13 mouse cellular contexts compared by ENCODE assay signal in the genomic region with DNA sequence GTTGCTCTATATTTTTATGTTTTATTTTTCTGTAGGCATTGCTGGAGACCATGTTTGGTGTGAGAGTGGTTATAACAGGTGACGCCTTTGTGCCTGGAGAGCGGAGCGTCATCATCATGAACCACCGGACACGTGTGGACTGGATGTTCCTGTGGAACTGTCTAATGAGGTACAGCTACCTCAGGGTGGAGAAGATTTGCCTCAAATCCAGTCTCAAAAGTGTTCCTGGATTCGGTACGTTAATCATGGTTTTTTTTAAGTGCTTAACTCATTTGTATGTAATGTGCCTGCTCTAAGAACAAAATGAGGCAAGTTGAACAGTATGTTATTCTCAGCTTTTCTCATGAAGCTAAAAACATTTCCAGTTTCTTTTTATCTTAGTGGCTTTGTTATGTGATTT.
"Had no signal": no experiment of that assay in that cellular context is flagged by ENCODE, and none has a peak within 500 bp of the region (broad histone marks: within the 10 kb centered on the region; RNA-seq: fewer than 3 reads in every experiment).

No protein-coding gene starts in this region.

- H3K4me3 ChIP-seq: layer of hippocampus, adult 2 months; limb, embryonic 13.5 days; myocyte; neural tube, embryonic 13.5 days had no signal

- H3K27me3 ChIP-seq: limb, embryonic 13.5 days; neural tube, embryonic 13.5 days had no signal

- ATAC-seq: intestine, postnatal 0 days had no signal

- DNase-seq: kidney, postnatal 10 days; kidney, postnatal 4 days; left cerebral cortex, postnatal 4 days; lung, adult 18-20 months; midbrain, embryonic 14.5 days; retina, postnatal 1 day; thymus, postnatal 4 days had no signal

- H3K9me3 ChIP-seq: limb, embryonic 13.5 days; neural tube, embryonic 13.5 days had no signal

- H3K27ac ChIP-seq: layer of hippocampus, adult 2 months; limb, embryonic 13.5 days; liver, embryonic 14.5 days; neural tube, embryonic 13.5 days had no signal

- H3K4me2 ChIP-seq: limb, embryonic 13.5 days; neural tube, embryonic 13.5 days had no signal

- H3K9ac ChIP-seq: limb, embryonic 13.5 days; liver, embryonic 14.5 days; neural tube, embryonic 13.5 days had no signal
